Mouse (Mus musculus): ENCODE data around the gene Nmnat1. TPM values are rescaled to one million over a fixed set of nuclear protein-coding genes. Genes with fewer than 3 reads are reported as not detected.

Gene Nmnat1
- total and polyA plus RNA-seq, 2 experiments from 2014 or later: 3.6 to 6.4 TPM

DNA sequence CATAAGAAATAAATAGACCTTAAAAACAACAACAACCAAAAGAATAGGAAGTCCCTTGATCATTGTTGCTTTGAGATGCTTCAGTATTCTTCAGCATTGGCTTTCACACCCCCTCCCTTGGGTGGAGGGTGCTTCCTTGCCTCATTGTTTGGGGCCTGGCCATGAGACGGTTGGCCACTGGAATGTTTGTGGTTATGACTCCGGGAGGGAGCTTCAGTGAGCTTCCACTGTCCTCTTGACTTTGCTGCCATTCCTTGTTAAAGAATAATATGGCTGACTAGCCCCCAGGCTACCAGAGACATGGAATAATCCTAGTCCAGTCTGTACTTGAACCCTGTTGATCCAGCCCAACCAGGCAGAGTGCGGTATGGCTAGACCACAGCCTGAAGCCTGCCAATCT is 21.9 kb upstream of the Nmnat1 start:
- Histone ChIP-seq H3K4me1 (ENCODE audit: insufficient read depth) (no peaks in the 10 kb centered on the region), H3K9me3 (ENCODE audit: low read length) (no peaks in the 10 kb centered on the region), H3K4me3 (ENCODE audit: low read depth, low read length) (no peak overlapping the region), H3K27ac (ENCODE audit: low read depth, low read length) (no peak overlapping the region), H3K4me2 (ENCODE audit: low read depth) (no peak overlapping the region), H3K9ac (no peak overlapping the region), H3K27me3 (ENCODE audit: insufficient read depth, low read length) (no peaks in the 10 kb centered on the region), H3K36me3 (ENCODE audit: insufficient read depth) (no peaks in the 10 kb centered on the region)
- WGBS: 87% methylated on average over 3 of the region's 3 CpGs
- no peak for DNase-seq
- no peak for TF ChIP-seq CTCF (IDR thresholded peaks at IDR 0.05; ENCODE audit: low read depth)
- ATAC-seq: no peak

DNA sequence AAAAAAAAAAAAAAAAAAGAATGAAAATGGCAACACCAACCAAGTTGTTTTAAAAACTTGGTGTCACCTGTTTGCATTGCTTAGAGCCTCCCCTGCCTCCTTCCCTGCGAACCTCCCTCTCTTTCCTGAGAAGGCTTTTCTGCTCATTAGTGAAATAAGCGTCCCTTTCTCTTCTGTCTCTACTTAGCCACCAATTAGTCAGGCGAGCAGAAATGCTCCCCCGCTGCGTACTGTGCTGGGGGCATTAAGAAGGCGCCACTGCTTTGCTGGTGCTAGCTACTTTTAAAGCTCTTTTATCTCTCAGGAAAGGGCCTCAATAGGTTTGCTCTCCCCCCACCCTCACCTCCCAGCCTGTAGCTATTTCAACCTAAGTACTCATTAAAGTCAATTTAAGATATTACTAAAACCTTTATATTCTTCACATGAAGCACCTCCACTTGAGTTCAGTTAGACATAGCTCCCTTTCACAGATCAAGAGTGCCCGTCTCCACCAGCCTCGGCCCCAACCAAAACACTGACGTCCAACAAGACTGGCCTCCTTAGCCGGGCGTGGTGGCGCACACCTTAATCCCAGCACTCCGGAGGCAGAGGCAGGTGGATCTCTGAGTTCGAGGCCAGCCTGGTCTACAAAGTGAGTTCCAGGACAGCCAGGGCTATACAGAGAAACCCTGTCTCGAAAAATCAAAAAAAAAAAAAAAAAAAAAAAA is 20.4 kb upstream of the Nmnat1 start:
- H3K9me3 ChIP-seq (ENCODE audit: low read length): no peaks in the 10 kb centered on the region
- H3K4me1 ChIP-seq (ENCODE audit: insufficient read depth): no peaks in the 10 kb centered on the region
- no peaks in the 10 kb centered on the region for H3K36me3 ChIP-seq (ENCODE audit: insufficient read depth)
- H3K27me3 ChIP-seq (ENCODE audit: insufficient read depth, low read length): no peaks in the 10 kb centered on the region
- peak; percentile 43 for DNase-seq
- no peak overlapping the region for H3K4me3 ChIP-seq (ENCODE audit: low read depth, low read length)
- H3K27ac ChIP-seq (ENCODE audit: low read depth, low read length): no peak overlapping the region
- no peak for TF ChIP-seq CTCF (IDR thresholded peaks at IDR 0.05; ENCODE audit: low read depth)
- no peak overlapping the region for H3K4me2 ChIP-seq (ENCODE audit: low read depth)
- WGBS: 20% methylated on average over 14 of the region's 15 CpGs
- no peak overlapping the region for H3K9ac ChIP-seq
- ATAC-seq: peak; percentile 53; the same call in 1 of the 2 replicates

DNA sequence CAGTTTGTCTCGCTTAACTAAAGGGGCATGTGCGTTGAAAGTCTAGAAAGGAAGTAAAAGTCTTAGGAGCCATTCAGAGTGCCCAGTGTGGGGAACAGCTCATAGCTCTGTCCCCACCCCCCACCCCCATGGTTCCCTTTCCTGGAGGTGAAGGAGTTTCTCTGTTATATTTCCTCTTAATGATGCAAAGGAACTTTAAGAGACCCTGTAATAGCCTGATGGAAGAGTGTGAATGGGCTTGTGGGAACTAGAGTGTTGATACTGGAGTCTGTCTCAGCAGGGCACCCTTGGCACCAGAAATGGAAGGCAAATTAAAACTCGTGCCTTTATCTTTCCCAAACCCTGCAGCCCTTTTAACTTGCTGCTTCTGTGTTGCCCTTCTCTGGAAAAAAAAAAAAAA is 19.9 kb upstream of the Nmnat1 start:
- no peak overlapping the region for H3K4me2 ChIP-seq (ENCODE audit: low read depth)
- no peaks in the 10 kb centered on the region for H3K27me3 ChIP-seq (ENCODE audit: insufficient read depth, low read length)
- H3K4me1 ChIP-seq (ENCODE audit: insufficient read depth): no peaks in the 10 kb centered on the region
- no peak overlapping the region for H3K27ac ChIP-seq (ENCODE audit: low read depth, low read length)
- no peak for TF ChIP-seq CTCF (IDR thresholded peaks at IDR 0.05; ENCODE audit: low read depth)
- WGBS: 4% methylated on average over 3 of the region's 3 CpGs
- DNase-seq: no peak
- no peak overlapping the region for H3K4me3 ChIP-seq (ENCODE audit: low read depth, low read length)
- no peak overlapping the region for H3K9ac ChIP-seq
- no peaks in the 10 kb centered on the region for H3K36me3 ChIP-seq (ENCODE audit: insufficient read depth)
- no peaks in the 10 kb centered on the region for H3K9me3 ChIP-seq (ENCODE audit: low read length)
- peak; percentile 62 for ATAC-seq

DNA sequence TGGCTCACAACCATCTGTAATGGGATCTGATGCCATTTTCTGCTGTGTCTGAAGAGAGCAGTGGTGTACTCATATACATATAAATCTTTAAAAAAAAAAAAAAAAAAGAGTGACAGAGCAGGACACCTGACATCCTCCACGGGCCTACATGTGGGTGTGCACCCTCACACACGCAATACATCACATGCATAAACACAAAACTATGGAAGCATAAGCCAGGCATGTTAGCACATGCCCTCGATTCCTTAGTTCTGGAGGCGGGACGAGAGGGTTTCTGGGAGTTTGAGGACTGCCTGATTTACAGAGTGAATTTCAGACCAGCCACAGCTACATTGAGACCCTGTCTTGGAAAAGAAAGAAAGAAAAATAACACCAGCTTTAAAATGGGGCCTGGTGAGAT is 19.4 kb upstream of the Nmnat1 start:
- Histone ChIP-seq H3K27me3 (ENCODE audit: insufficient read depth, low read length) (no peaks in the 10 kb centered on the region), H3K9me3 (ENCODE audit: low read length) (no peaks in the 10 kb centered on the region), H3K4me1 (ENCODE audit: insufficient read depth) (no peaks in the 10 kb centered on the region), H3K4me3 (ENCODE audit: low read depth, low read length) (no peak overlapping the region), H3K36me3 (ENCODE audit: insufficient read depth) (no peaks in the 10 kb centered on the region), H3K4me2 (ENCODE audit: low read depth) (no peak overlapping the region), H3K27ac (ENCODE audit: low read depth, low read length) (no peak overlapping the region), H3K9ac (no peak overlapping the region)
- DNase-seq (no peak), ATAC-seq (peak; percentile 14; the same call in 1 of the 2 replicates)
- WGBS: 44% methylated on average over 5 of the region's 5 CpGs
- no peak for TF ChIP-seq CTCF (IDR thresholded peaks at IDR 0.05; ENCODE audit: low read depth)

DNA sequence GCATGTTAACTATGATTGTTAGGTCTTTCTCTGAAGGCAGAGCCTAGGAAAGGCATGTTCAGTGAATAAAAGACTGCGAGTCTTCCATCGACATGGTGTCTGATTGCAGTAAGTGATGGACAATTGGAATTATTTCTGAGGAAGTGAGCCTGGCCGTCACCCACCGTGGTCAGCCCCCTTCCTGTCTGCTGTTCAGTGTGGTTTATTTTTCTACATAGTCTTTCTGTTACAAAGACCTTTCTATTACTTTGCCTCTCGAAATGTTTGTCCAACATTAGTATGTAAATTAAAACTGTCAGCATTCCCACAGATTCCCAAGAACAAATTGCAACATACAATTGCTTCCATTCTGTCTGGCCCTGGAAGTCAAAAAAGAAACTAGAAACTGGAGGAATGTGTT is 14.8 kb upstream of the Nmnat1 start:
- no peak overlapping the region for H3K27ac ChIP-seq (ENCODE audit: low read depth, low read length)
- DNase-seq (no peak), ATAC-seq (no peak)
- H3K4me1 ChIP-seq (ENCODE audit: insufficient read depth): no peaks in the 10 kb centered on the region
- no peak overlapping the region for H3K4me3 ChIP-seq (ENCODE audit: low read depth, low read length)
- no peak overlapping the region for H3K4me2 ChIP-seq (ENCODE audit: low read depth)
- H3K9me3 ChIP-seq (ENCODE audit: low read length): no peaks in the 10 kb centered on the region
- H3K9ac ChIP-seq: no peak overlapping the region
- TF ChIP-seq CTCF (IDR thresholded peaks at IDR 0.05; ENCODE audit: low read depth): no peak
- H3K36me3 ChIP-seq (ENCODE audit: insufficient read depth): peaks cover 32% of the 10 kb centered on the region
- H3K27me3 ChIP-seq (ENCODE audit: insufficient read depth, low read length): no peaks in the 10 kb centered on the region
- 47% methylated on average over 5 of the region's 5 CpGs for WGBS

DNA sequence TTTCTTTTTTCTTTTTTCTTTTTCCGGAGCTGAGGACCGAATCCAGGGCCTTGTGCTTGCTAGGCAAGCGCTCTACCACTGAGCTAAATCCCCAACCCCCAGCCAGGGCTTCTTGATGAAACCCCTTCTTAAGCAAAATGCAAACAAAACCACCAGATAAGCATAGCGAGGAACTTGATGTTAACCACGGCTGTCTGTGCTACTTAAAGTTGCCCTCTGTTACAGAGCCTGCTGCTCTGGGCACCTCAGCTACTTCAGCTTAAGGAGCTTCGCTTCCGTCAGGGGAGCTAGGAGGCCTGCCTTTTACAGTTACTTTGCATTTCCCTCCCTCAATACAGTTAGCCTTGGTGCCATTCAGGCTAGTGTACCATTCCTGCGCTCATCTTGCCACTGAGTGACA is 13.9 kb upstream of the Nmnat1 start:
- Histone ChIP-seq H3K4me1 (ENCODE audit: insufficient read depth) (no peaks in the 10 kb centered on the region), H3K4me3 (ENCODE audit: low read depth, low read length) (no peak overlapping the region), H3K9me3 (ENCODE audit: low read length) (no peaks in the 10 kb centered on the region), H3K9ac (no peak overlapping the region), H3K36me3 (ENCODE audit: insufficient read depth) (peaks cover 41% of the 10 kb centered on the region), H3K4me2 (ENCODE audit: low read depth) (no peak overlapping the region), H3K27ac (ENCODE audit: low read depth, low read length) (no peak overlapping the region), H3K27me3 (ENCODE audit: insufficient read depth, low read length) (no peaks in the 10 kb centered on the region)
- ATAC-seq (no peak), DNase-seq (no peak)
- WGBS: 76% methylated on average over 8 of the region's 8 CpGs
- TF ChIP-seq CTCF (IDR thresholded peaks at IDR 0.05; ENCODE audit: low read depth): no peak

DNA sequence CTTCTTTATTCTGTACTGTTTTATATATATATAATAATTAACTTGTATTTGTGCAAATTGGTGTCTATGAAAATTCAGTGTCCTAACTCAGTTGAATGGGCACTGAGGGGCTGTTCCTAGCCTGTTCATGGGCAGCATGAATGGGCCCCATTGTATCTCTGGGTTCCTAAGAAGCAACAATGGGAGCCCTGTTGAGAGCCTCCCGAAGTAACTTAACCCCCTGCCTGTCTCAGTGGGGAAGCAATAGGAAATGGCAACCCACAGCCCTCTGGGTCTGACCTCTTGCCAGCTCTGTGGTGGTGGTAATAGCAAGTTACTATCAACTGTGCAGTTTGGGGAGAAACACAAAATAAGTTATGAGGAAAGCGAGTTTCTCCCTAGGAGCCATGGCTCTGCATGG is 11.6 kb upstream of the Nmnat1 start:
- H3K4me3 ChIP-seq (ENCODE audit: low read depth, low read length): no peak overlapping the region
- no peaks in the 10 kb centered on the region for H3K27me3 ChIP-seq (ENCODE audit: insufficient read depth, low read length)
- peak; percentile 83 for ATAC-seq
- H3K36me3 ChIP-seq (ENCODE audit: insufficient read depth): peaks cover 56% of the 10 kb centered on the region
- H3K4me1 ChIP-seq (ENCODE audit: insufficient read depth): no peaks in the 10 kb centered on the region
- TF ChIP-seq CTCF (IDR thresholded peaks at IDR 0.05; ENCODE audit: low read depth): no peak
- no peaks in the 10 kb centered on the region for H3K9me3 ChIP-seq (ENCODE audit: low read length)
- no peak overlapping the region for H3K4me2 ChIP-seq (ENCODE audit: low read depth)
- WGBS: 13% methylated on average over 2 of the region's 2 CpGs
- no peak overlapping the region for H3K9ac ChIP-seq
- peak; percentile 35 for DNase-seq
- H3K27ac ChIP-seq (ENCODE audit: low read depth, low read length): peak overlapping the region; percentile 55; the same call in 1 of the 2 replicates
